Mouse (Mus musculus): ENCODE data around the gene Ngfr.

DNA sequence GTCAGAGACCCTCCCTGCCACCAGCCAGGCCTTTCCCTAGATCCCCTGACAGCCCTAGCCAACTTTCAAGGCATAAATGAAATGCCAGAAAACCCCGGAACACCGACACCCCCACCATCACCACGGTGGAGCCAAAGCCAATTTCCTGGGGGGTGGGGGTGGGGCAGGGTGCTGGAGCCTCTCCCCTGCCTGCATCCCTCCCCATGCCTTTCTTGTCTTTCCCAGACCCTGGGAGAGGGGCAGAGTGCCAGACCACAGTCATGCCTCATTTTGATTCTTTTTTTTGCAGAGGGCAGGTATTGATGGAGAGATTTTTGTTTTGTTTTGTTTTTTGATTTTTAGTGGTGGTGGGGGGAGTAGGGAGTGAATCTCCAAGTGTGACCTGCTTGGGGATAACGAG lies 23.7 kb upstream of the Ngfr start:
- TF ChIP-seq CTCF (IDR thresholded peaks at IDR 0.05; ENCODE audit: low read depth, low read length) (no peak), POLR2A (IDR thresholded peaks at IDR 0.05; ENCODE audit: insufficient read depth, low read length) (no peak)

Data from ES-Bruce4 (cell line).